Mouse (Mus musculus): Measurements from ENCODE around the gene Tpx2.

DNA sequence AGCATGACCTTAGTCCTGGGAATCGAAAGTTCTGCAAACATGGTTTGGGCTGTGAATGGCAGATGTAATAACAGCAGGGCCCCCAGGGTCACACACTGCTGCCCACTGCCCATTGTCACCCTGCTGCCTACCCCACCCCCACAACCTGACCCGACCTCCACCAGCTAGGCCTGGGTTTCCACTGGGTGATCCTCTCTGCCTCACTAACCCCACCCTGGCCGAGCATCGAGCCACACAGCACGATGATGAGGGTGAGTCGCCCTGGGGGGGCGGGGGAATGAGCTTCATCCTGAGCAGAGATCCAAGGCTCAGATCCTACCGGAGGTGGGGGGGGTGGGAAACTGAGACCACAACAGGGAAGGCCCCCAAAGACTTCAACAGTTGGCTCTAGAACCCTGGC is 76.4 kb downstream of the Tpx2 start:
- TF ChIP-seq CTCF (IDR thresholded peaks at IDR 0.05; ENCODE audit: control insufficient read depth, insufficient read depth, insufficient read length) (no peak), MAX (IDR thresholded peaks at IDR 0.05) (no peak), USF1 (IDR thresholded peaks at IDR 0.05; ENCODE audit: low read depth) (no peak), MYOG (IDR thresholded peaks at IDR 0.05; ENCODE audit: control insufficient read depth, extremely low read depth, insufficient read length) (no peak), CEBPB (IDR thresholded peaks at IDR 0.05; ENCODE audit: low read depth) (no peak)

Measured in C2C12 (cell line).